Mouse (Mus musculus) frontal cortex, postnatal 36 days (tissue): ENCODE data around the gene Tefm.

Experiments used
- DNase-seq, 2 experiments: peaks; one replicate each; pipeline ENCODE4 v3.0.0; 2022; ENCODE audit warnings: low spot score in 2 of 2

Gene Tefm

GRCm38 (mm10) chr11:80090555-80091164, 51.3 kb downstream of the Tefm start:
- no peak for DNase-seq

DNA sequence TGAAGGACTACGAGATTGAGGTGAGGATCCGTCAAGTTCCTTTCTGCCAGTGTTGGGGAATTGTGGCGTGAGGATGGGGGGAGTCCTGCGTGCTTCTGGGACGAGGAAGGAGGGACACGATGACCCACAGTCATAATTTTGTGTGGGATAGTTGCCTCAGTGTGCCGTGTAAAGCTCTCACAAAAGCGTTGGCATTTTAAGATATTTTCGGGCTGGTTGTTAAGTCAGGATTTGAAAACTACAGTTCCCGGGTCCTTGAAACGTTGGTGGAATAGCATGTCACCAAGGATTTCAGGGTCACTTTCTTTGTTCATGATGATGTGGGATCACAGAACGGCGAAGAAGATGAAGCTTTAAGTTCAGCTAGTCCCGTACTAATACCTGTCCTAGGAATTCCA, 52.2 kb downstream of the Tefm start:
- no peak for DNase-seq

GRCm38 (mm10) chr11:80088917-80089816, 52.8 kb downstream of the Tefm start, which contains the start of gene Atad5:
Atad5 (plus strand) TSS chr11:80089400.
- peak; percentile 85 to 87 for DNase-seq

GRCm38 (mm10) chr11:80086844-80087243, 55.1 kb downstream of the Tefm start:
- peak; percentile 73 to 89 for DNase-seq
